Mouse (Mus musculus) olfactory bulb, adult 2 months (tissue): ENCODE results near the gene Atl1.

Experiments used
- CTCF ChIP-seq: fragments of 200-500 bp; IDR thresholded peaks from 2 replicates; pipeline ENCODE4 v1.5.1; 2012; ENCODE audit warnings: low read depth, mild to moderate bottlenecking, low read length, moderate library complexity; ENCODE audit not compliant: insufficient read depth
- POLR2A ChIP-seq: fragments of 200-500 bp; IDR thresholded peaks from 2 replicates; pipeline ENCODE4 v1.6.1; 2012; ENCODE audit warnings: mild to moderate bottlenecking, low read depth, low read length, moderate library complexity; ENCODE audit not compliant: insufficient read depth

- TF ChIP-seq POLR2A: no peak
- TF ChIP-seq CTCF: no peak
Observed at GRCm38 (mm10) chr12:69966071-69966470, 73.7 kb downstream of the Atl1 start.
